Mouse (Mus musculus): ENCODE results near the gene Fbxw24.
"Not testable (repeated sequence)": the region's sequence is repeated elsewhere in the genome, so short reads cannot be mapped to it uniquely, and the experiment has no call there.

Gene Fbxw24

DNA sequence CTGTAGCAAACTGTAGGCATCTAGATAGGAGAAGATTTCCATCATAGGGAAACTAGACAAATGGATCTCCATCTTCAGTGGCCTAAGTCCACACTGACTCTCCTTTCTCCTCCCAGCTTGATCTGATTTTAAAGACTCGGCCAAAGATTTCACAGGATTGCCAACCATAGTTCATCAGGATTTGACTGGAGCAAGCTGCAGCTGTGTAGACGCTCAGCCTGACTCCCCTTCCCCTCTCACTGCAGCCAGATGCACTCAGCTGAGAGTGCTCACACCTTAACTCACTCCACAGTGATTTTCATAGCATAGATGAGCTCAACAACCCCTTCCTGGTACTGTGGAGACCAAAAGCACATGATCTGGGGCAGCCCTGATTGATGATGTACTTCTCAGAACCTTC, at the start of gene Fbxw24:
TSS of gene Fbxw24 (minus strand) at position 101 of the 400 bp plus-strand sequence.
- DNase-seq (ENCODE audit: low read depth, low spot score), result not testable (repeated sequence)

DNA sequence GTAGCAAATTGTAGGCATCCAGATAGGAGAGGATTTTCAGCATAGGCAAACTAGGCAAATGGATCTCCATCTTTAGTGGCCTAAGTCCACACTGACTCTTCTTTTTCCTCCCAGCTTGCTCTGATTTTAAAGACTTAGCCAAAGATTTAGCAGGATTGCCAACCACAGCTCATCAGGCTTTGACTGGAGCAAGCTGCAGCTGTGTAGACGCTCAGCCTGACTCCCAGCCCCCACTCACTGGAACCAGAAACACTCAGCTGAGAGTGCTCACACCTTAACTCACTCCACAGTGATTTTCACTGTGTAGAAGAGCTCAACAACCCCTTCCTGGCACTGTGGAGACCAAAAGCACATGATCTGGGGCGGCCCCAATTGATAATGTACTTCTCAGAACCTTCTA, 38.7 kb upstream of the Fbxw24 start, which contains the start of gene Fbxw25:
TSS of gene Fbxw25 (minus strand) at position 101 of the 400 bp plus-strand sequence.
- DNase-seq (ENCODE audit: low read depth, low spot score), result not testable (repeated sequence)

DNA sequence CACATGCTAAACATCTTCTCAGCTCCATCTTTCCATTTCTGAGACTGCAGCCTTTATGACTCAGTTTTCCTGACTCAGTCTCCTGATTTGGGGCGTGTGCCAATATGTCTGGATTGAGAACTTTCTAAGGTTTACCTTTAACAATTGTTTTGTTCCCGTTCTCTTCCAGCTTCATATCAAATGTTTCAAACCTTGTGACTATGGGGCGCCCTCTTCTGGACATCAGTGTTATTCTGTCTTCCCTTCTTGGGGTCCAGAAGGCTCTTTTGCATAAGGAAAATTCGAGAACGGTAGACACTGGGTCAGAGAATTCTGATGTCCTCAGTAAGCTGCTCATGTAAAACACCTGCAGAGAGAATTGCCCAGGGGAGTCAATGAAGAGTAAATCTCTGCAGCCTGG, 19.0 kb downstream of the Fbxw24 start:
- DNase-seq (ENCODE audit: low read depth, low spot score), result not testable (repeated sequence)

DNA sequence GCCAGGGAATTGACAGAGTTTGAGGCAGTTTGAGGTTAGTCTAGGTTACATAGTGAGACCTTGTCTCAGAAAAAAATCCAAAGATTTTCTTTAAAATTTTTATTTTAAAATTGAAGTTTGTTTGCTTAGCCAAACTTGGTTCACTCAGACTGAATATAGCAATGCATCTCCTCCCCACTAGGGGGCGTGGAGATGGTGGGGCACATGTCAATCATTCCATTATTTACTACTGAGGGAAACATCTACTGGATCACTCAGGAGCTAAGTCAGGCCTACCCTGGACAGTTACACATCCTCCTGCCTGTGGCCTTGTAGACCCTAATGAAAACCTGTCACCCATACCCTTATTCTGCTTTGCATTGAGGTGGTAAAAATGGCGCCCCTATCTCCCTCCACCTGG, 23.7 kb downstream of the Fbxw24 start:
- not testable (repeated sequence) for DNase-seq (ENCODE audit: low read depth, low spot score)

DNA sequence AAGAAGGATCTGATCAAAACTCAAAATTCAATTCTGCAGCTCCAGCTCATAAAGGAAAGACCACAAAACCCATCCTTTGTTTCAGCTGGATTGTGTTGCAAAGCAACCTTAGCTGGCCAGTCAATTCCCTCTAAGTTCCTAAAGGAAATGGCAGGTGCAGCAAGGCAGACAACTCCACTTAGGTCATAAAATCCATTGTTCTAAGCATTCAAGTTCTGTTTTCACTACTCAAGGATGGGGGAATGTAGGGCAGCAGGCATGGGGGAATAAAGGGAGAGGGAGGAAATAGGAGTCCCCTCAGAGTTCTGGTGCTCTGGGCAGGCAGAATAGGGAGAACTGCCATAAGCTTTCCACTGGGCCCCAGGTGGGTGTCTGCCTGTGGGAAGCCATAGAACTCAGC, 28.6 kb downstream of the Fbxw24 start:
- no peak for DNase-seq (ENCODE audit: low read depth, low spot score)

DNA sequence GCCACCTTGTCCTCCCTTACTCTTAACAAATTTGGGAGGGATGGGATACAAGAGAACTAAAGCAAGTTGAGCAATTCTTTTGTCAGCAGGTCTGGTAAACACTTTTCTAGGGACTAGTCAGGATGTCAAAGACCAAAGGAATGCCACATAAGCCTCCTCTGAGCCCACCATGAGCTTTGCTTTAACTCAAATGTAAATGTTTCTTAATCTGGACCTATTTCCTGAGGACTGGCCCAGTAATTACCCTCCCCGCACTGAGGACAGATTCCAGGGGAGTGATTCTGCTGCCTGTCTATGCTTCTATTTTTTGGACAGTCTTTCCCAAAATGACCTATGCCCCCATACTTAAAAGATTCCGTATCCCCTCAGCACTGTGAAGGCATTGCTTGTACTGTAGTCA, 31.0 kb downstream of the Fbxw24 start:
- no peak for DNase-seq (ENCODE audit: low read depth, low spot score)

DNA sequence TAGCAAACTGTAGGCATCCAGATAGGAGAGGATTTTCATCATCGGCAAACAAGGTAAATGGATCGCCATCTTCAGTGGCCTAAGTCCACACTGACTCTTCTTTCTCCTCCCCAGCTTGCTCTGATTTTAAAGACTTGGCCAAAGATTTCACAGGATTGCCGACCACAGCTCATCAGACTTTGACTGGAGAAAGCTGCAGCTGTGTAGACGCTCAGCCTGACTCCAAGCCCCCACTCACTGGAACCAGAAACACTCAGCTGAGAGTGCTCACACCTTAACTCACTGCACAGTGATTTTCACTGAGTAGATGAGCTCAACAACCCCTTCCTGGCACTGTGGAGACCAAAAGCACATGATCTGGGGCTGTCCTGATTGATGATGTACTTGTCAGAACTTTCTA, 57.7 kb downstream of the Fbxw24 start, which contains the start of gene Fbxw15:
TSS of gene Fbxw15 (minus strand) at position 101 of the 400 bp plus-strand sequence.
- DNase-seq (ENCODE audit: low read depth, low spot score), result not testable (repeated sequence)

DNA sequence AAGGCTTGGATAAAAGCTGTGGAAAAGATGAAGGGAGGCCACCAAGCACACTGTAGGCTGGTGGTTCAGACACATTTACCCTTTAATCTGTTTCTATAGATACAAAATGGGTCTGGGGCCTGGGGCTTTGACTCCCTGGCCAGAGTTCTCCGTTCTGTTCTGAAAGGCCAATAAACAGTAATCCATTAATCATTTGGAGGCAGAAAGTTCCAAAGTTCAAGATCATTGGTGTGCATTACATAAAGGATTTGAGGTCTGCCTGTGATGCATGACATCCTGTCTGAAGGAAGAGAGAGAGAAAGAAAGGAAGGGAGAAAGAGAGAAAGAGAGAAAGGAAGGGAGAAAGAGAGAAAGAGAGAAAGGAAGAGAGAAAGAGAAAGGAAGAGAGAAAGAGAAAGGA, 60.3 kb downstream of the Fbxw24 start:
- DNase-seq (ENCODE audit: low read depth, low spot score), result no peak

DNA sequence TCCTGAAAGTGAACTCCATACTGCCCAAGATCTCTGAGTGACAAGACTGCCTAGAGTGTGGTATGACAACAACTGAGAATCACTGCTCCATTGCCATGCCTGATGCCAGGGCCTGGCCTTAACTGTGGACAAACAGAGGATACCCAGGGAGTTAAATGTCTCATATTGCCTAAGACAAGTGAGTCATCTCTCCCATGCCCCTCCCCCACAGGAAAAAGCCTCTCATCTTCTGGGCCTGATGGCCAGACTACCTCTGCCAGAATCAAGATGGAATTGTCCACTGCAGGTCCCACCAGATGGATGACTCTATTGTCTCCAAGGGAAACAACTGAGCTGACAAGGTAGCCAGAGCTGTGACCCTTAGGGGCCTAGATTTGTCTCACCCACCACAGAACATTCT, 63.8 kb downstream of the Fbxw24 start:
- not testable (repeated sequence) for DNase-seq (ENCODE audit: low read depth, low spot score)

DNA sequence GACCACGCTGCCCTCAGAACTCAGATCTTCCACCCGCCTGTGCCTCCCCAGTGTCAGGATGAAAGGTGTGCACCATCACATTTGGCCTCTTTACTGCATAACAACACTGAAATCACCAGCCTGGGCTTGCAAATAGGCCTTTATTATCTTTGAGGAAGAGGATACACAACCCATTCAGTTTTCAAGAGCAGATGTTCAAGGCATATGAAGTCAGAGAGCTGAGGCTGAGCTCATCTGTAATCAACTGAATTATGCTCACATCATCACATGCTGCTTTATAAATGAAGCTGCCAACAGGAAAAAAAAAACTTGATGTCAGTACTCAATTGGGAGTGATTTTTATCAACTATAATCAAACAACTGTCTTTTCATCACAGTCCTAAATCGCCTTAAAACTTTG, 73.4 kb downstream of the Fbxw24 start:
- no peak for DNase-seq (ENCODE audit: low read depth, low spot score)
